Mouse (Mus musculus) bone marrow, adult 2 months (tissue): Measurements from ENCODE around the gene Dlst.

Experiments
- CTCF ChIP-seq: fragments of 200-500 bp; IDR thresholded peaks from 2 replicates; pipeline ENCODE4 v1.5.1; 2011; ENCODE audit warnings: low read length, control low read depth; ENCODE audit not compliant: control insufficient read depth, insufficient read depth
- POLR2A ChIP-seq: fragments of 200-500 bp; IDR thresholded peaks from 2 replicates; pipeline ENCODE4 v1.6.1; 2011; ENCODE audit warnings: low read depth, mild to moderate bottlenecking, control low read depth, low read length, borderline replicate concordance; ENCODE audit not compliant: control insufficient read depth

- no peak for TF ChIP-seq CTCF
- TF ChIP-seq POLR2A = no peak
Measured at GRCm38 (mm10) chr12:85084257-85084656, 26.4 kb upstream of the Dlst start.
